Mouse (Mus musculus) ES-E14 (cell line): ENCODE data around the gene Plcd3. TPM values are rescaled to one million over a fixed set of nuclear protein-coding genes. Genes with fewer than 3 reads are reported as not detected.

Experiments used
- DNase-seq: peaks from one replicate; pipeline ENCODE4 v3.0.0-alpha.2; 2013; ENCODE audit warnings: low read depth, low spot score
- H3K27ac ChIP-seq: 2 replicates; pipeline ENCODE4 v1.5.1; 2012; ENCODE audit warnings: low read depth, mild to moderate bottlenecking, low read length, moderate library complexity, mixed read lengths; ENCODE audit not compliant: poor library complexity, insufficient read depth, severe bottlenecking
- H3K36me3 ChIP-seq: 2 replicates; pipeline ENCODE4 v1.6.1; 2012; ENCODE audit warnings: mild to moderate bottlenecking, low read length, moderate library complexity, mixed read lengths; ENCODE audit not compliant: control insufficient read depth, poor library complexity, insufficient read depth, severe bottlenecking
- H3K4me1 ChIP-seq, 2 experiments: fragments of 150-350 bp in 1 of 2; sonication (generic) in 1 of 2; 2 replicates each; pipeline ENCODE4 v1.6.1; 2012; ENCODE audit warnings: low read length in 2 of 2, mild to moderate bottlenecking in 1 of 2, mixed read lengths in 1 of 2; ENCODE audit not compliant: control insufficient read depth in 2 of 2, insufficient read depth in 2 of 2, poor library complexity in 1 of 2
- H3K4me3 ChIP-seq, 2 experiments: fragments of 150-350 bp in 1 of 2; sonication (generic) in 1 of 2; 2 replicates each; pipeline ENCODE4 v1.5.1; 2012; ENCODE audit warnings: low read length in 2 of 2, low read depth in 1 of 2, mild to moderate bottlenecking in 1 of 2, mixed read lengths in 1 of 2; ENCODE audit not compliant: insufficient read depth in 1 of 2, poor library complexity in 1 of 2, severe bottlenecking in 1 of 2
- H3K9ac ChIP-seq: 2 replicates; pipeline ENCODE4 v1.6.1; 2012; ENCODE audit warnings: low read depth, mild to moderate bottlenecking, low read length, mixed read lengths; ENCODE audit not compliant: poor library complexity, insufficient read depth, severe bottlenecking
- H3K9me3 ChIP-seq: fragments of 150-350 bp; sonication (generic); 2 replicates; pipeline ENCODE4 v1.6.1; 2012; ENCODE audit warnings: low read depth, mild to moderate bottlenecking, low read length; ENCODE audit not compliant: control insufficient read depth, insufficient read depth
- CHD2 ChIP-seq: IDR thresholded peaks from 2 replicates; pipeline ENCODE4 v1.6.1; 2014; ENCODE audit warnings: mild to moderate bottlenecking, low read depth, low read length, inconsistent platforms
- HCFC1 ChIP-seq: IDR thresholded peaks from 2 replicates; pipeline ENCODE4 v1.6.1; 2012; ENCODE audit warnings: low read length, inconsistent platforms, borderline replicate concordance; ENCODE audit not compliant: insufficient read depth
- MAFK ChIP-seq: IDR thresholded peaks from 2 replicates; pipeline ENCODE4 v1.6.1; 2014; ENCODE audit warnings: mild to moderate bottlenecking, low read depth, low read length, inconsistent platforms; ENCODE audit not compliant: insufficient read depth
- ZC3H11A ChIP-seq: IDR thresholded peaks from 2 replicates; pipeline ENCODE4 v1.6.1; 2012; ENCODE audit warnings: low read depth, mild to moderate bottlenecking, inconsistent platforms, low read length, borderline replicate concordance
- ZNF384 ChIP-seq: IDR thresholded peaks from 2 replicates; pipeline ENCODE4 v1.6.1; 2012; ENCODE audit warnings: low read depth, low read length, inconsistent platforms
- in situ Hi-C, 2 experiments: fragments of 600-800 bp; cut with MboI; formaldehyde crosslinking; loops; one replicate each; pipeline ENCODE4 v1.15.1; 2025; ENCODE audit warnings: low sequenced_read_pairs in 2 of 2, inconsistent platforms in 1 of 2; ENCODE audit not compliant: unreplicated experiment in 2 of 2
- total RNA-seq: library from RNA; depleted of rRNA; stranded (reverse); fragments of 300-350 nt; gene quantifications from 2 replicates; pipeline ENCODE4 v1.2.3, GENCODE M21; 2012

Gene Plcd3
- total RNA-seq, 1 experiment: 8.0 TPM

- in situ Hi-C loops: no loop called here
- no peak for DNase-seq
- Histone ChIP-seq H3K9me3 (no peaks in the 10 kb centered on the region), H3K36me3 (no peaks in the 10 kb centered on the region), H3K9ac (0 out of 2 replicates have a peak overlapping the region, but pooled peaks have one; percentile 17), H3K4me3 (no peak overlapping the region), H3K4me1 (peaks cover 0 to 26% of the 10 kb centered on the region in 2 experiments; a peak in 2 of 4 replicates), H3K27ac (no peak overlapping the region)
- no peak for TF ChIP-seq ZNF384
- no peak for TF ChIP-seq CHD2
- no peak for TF ChIP-seq HCFC1
- TF ChIP-seq ZC3H11A: no peak
- no peak for TF ChIP-seq MAFK
These were observed 4.4 kb upstream of the Plcd3 start for GRCm38 (mm10) chr11:103105810-103106209.

- no peak overlapping the region for H3K27ac ChIP-seq
- H3K36me3 ChIP-seq: no peaks in the 10 kb centered on the region
- TF ChIP-seq ZC3H11A: no peak
- no peak for TF ChIP-seq ZNF384
- no peak for DNase-seq
- H3K4me1 ChIP-seq: peaks cover 0 to 25% of the 10 kb centered on the region in 2 experiments; a peak in 2 of 4 replicates
- no peak overlapping the region for H3K4me3 ChIP-seq
- H3K9me3 ChIP-seq: no peaks in the 10 kb centered on the region
- H3K9ac ChIP-seq: no peak overlapping the region
- in situ Hi-C loops: no loop called here
These were observed 3.8 kb upstream of the Plcd3 start for GRCm38 (mm10) chr11:103105180-103105725.

GRCm38 (mm10) chr11:103104469-103104868, 3.0 kb upstream of the Plcd3 start:
- TF ChIP-seq CHD2 (no peak), HCFC1 (no peak), MAFK (no peak), ZC3H11A (no peak), ZNF384 (no peak)
- Histone ChIP-seq H3K4me1 (peaks cover 0 to 26% of the 10 kb centered on the region in 2 experiments; a peak in 2 of 4 replicates), H3K9me3 (no peaks in the 10 kb centered on the region), H3K27ac (no peak overlapping the region), H3K4me3 (no peak overlapping the region), H3K9ac (no peak overlapping the region), H3K36me3 (no peaks in the 10 kb centered on the region)
- no peak for DNase-seq
- in situ Hi-C loops: no loop called here

- H3K4me1 ChIP-seq: peaks cover 0 to 30% of the 10 kb centered on the region in 2 experiments; a peak in 2 of 4 replicates
- H3K36me3 ChIP-seq: no peaks in the 10 kb centered on the region
- no peak for TF ChIP-seq HCFC1
- no peak for TF ChIP-seq MAFK
- TF ChIP-seq CHD2: no peak
- peak overlapping the region; percentile 69; the same call in 1 of the 2 replicates for H3K9ac ChIP-seq
- in situ Hi-C loops: no loop called here
- no peak overlapping the region for H3K27ac ChIP-seq
- no peaks in the 10 kb centered on the region for H3K9me3 ChIP-seq
- H3K4me3 ChIP-seq: peak overlapping the region; percentile 62 to 71; a peak in 3 of 4 replicates
- no peak for DNase-seq
These were observed 2.2 kb upstream of the Plcd3 start for GRCm38 (mm10) chr11:103103621-103104020.
